Mouse (Mus musculus): ENCODE measurements around the gene Klf14. TPM values are rescaled to one million over a fixed set of nuclear protein-coding genes. Genes with fewer than 3 reads are reported as not detected.

Gene Klf14
- polyA plus RNA-seq, 1 experiment from 2014 or later, result 0.70 TPM

DNA sequence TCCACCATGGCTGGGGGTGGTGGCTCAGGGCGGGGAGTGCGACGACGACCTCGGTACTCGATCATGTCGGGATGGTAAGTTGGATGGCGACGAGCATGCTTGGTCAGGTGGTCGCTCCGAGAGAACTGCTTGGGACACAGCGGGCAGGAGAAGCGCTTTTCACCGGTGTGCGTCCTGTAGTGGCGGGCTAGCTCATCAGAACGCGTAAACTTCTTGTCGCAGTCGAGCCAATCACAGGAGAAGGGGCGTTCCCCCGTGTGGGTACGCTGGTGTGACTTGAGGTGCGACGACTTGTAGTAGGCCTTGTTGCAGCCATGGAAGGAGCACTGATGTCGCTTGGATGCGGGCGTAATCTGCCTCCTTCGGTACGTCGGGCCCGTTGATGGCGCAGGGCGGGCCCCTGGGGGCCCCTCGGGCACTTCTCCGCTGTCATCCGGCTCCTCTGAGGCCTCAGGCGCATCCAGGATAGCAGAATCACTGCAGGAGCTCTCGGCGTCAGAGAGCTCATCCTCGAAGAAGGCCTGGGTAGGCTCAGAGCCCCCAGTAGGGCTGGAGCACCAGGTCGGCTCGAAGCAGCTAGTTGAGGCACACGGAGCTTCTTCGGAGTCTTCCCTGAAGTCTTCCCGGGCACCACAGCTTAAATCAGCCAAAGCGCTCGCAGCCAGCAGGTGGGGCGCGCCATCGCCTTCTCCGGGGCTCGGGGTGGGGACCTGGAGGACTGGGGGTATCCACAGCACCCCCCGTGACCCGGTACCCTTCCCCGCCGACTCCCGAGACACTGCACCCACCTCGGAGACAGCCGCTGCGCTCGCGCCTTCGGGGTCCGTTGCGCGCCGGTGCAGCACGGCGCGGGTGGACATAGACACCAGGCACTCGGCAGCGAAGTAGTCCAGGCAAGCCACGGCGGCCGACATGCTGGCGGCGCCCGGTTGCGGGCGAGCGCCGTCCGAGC is 818 bp downstream of the Klf14 start:
- Histone ChIP-seq H3K27ac (ENCODE audit: low read depth, low read length) (no peak overlapping the region), H3K9me3 (ENCODE audit: control insufficient read depth, low read length) (peaks cover 23% of the 10 kb centered on the region), H3K9ac (ENCODE audit: low read length) (0 out of 2 replicates have a peak overlapping the region, but pooled peaks have one; percentile 44), H3K4me1 (ENCODE audit: control insufficient read depth, insufficient read depth, low read length) (no peaks in the 10 kb centered on the region), H3K4me3 (ENCODE audit: low read depth, low read length) (peak overlapping the region; percentile 54), H3K27me3 (ENCODE audit: control insufficient read depth, insufficient read depth, low read length) (peaks cover 55% of the 10 kb centered on the region), H3K36me3 (ENCODE audit: control insufficient read depth, insufficient read depth, low read length) (no peaks in the 10 kb centered on the region), H3K4me2 (peak overlapping the region; percentile 77)
- WGBS, result 2% methylated on average over 84 of the region's 84 CpGs
- DNase-seq (ENCODE audit: low spot score, missing footprints) (peak; percentile 93), ATAC-seq (ENCODE audit: low FRiP score) (0 out of 2 replicates have a peak, but pooled peaks have one; percentile 40)

DNA sequence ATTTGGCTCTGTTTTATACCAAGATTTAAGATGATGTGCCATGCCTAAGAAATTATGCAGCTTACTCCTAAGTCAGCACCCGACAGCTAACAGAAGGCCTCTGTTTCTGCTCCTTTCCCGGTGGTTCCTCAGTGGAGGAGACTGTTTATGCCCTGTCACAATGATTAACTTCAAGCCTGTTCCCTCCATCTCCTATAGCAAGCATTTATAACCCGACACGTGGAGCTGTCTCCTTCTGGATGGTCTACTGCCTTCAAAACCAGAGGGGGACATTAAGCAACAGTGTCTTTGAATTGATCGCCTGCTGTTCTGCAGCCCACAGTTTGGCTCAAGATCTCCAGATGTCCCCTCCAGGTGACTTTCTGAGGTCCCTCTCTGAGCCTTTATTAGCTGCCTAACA is 19.6 kb downstream of the Klf14 start:
- Histone ChIP-seq H3K36me3 (ENCODE audit: control insufficient read depth, insufficient read depth, low read length) (no peaks in the 10 kb centered on the region), H3K27me3 (ENCODE audit: control insufficient read depth, insufficient read depth, low read length) (no peaks in the 10 kb centered on the region), H3K4me1 (ENCODE audit: control insufficient read depth, insufficient read depth, low read length) (no peaks in the 10 kb centered on the region), H3K4me3 (ENCODE audit: low read depth, low read length) (no peak overlapping the region), H3K9me3 (ENCODE audit: control insufficient read depth, low read length) (no peaks in the 10 kb centered on the region), H3K9ac (ENCODE audit: low read length) (no peak overlapping the region), H3K27ac (ENCODE audit: low read depth, low read length) (no peak overlapping the region), H3K4me2 (no peak overlapping the region)
- DNase-seq (ENCODE audit: low spot score, missing footprints) (no peak), ATAC-seq (ENCODE audit: low FRiP score) (no peak)
- 67% methylated on average over 5 of the region's 5 CpGs for WGBS

DNA sequence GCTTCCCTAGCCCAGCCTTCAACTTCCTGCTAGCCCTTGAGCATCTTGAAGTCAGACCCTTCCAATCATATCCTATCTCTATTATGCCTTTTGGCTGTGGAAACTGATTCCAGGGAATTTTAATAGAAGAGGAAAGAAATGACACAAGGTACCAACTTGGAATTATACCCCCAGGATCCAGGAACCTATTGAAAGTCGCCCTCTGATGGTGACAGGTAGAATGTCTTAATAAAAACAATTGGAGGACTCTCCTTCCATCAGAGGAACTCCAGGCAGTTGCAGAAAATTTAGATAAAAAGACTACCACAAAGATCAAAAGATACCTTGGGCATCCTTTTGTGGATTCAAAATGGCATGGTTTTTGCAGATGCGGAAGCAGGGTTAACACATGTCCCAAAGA is 36.1 kb downstream of the Klf14 start:
- Histone ChIP-seq H3K9me3 (ENCODE audit: control insufficient read depth, low read length) (no peaks in the 10 kb centered on the region; the same call in 1 of the 2 replicates), H3K36me3 (ENCODE audit: control insufficient read depth, insufficient read depth, low read length) (no peaks in the 10 kb centered on the region), H3K4me1 (ENCODE audit: control insufficient read depth, insufficient read depth, low read length) (peaks cover 2% of the 10 kb centered on the region; the same call in 1 of the 2 replicates), H3K4me2 (no peak overlapping the region), H3K27me3 (ENCODE audit: control insufficient read depth, insufficient read depth, low read length) (no peaks in the 10 kb centered on the region), H3K27ac (ENCODE audit: low read depth, low read length) (no peak overlapping the region), H3K9ac (ENCODE audit: low read length) (no peak overlapping the region), H3K4me3 (ENCODE audit: low read depth, low read length) (no peak overlapping the region)
- WGBS, result 40% methylated on average over 2 of the region's 2 CpGs
- no peak for ATAC-seq (ENCODE audit: low FRiP score)
- peak; percentile 85 for DNase-seq (ENCODE audit: low spot score, missing footprints)

DNA sequence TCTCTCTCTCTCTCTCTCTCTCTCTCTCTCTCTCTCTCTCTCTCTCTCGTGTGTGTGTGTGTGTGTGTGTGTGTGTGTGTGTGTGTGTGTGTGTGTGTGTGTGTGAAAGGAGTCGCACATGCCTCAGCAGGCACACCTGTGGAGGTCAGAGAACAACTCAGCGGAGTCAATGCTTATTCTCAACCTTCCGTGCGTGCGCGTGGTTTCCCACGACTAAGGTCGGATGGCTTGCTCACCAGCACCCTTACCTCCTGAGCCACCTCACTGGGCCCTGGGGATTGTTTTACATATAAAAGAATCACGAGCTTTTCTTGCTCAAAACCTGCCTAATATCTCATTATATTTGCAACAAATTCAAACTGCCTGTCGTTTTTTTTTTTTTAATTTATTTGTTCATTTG is 37.1 kb downstream of the Klf14 start:
- no peak overlapping the region for H3K27ac ChIP-seq (ENCODE audit: low read depth, low read length)
- 76% methylated on average over 10 of the region's 11 CpGs for WGBS

DNA sequence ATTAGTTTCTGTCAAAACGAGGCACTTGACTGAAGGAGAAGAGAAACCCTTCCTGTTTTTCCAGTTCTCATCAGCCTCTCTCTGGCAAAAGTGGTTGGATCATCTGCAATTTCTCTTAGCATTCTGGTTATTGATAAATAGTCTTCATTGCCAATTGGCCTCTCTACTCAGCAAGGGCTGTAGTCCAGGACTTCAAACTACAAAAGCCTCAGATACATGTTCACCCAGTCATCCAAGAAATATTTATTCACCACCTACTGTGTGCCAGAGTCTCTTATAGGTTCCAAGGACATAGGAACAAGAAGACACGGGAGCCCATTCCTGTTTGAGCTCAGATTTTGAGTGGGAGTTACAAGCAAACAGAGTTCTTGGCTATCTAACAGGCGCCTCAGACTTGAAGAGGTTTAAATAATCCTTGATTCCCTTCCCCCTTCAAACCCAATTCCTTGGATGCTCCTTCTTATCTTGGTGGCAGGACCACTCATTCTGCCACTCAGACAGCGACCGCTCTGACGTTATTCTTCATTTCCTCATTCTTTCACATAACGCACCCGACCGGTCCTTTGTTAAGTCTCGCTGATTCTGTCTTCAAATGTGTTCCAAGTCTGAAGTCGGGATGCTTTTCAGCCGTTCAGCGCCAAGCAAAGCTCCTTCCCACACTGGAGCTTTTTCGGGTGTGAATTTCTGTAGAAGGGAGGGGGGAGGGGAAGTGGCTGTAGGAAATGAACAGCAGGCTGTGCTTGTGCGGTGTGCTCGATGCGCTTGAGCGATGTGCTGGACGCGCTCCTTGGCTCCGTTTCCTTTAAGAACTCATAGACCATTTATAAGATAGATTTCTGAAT is 37.8 kb downstream of the Klf14 start:
- Histone ChIP-seq H3K9ac (ENCODE audit: low read length) (peak overlapping the region; percentile 44), H3K4me2 (peak overlapping the region; percentile 37), H3K4me3 (ENCODE audit: low read depth, low read length) (0 out of 2 replicates have a peak overlapping the region, but pooled peaks have one; percentile 9), H3K36me3 (ENCODE audit: control insufficient read depth, insufficient read depth, low read length) (no peaks in the 10 kb centered on the region), H3K27ac (ENCODE audit: low read depth, low read length) (no peak overlapping the region), H3K27me3 (ENCODE audit: control insufficient read depth, insufficient read depth, low read length) (no peaks in the 10 kb centered on the region), H3K4me1 (ENCODE audit: control insufficient read depth, insufficient read depth, low read length) (peaks cover 2% of the 10 kb centered on the region; the same call in 1 of the 2 replicates), H3K9me3 (ENCODE audit: control insufficient read depth, low read length) (no peaks in the 10 kb centered on the region; the same call in 1 of the 2 replicates)
- WGBS, result 46% methylated on average over 21 of the region's 21 CpGs
- ATAC-seq (ENCODE audit: low FRiP score), result no peak
- peak; percentile 89 for DNase-seq (ENCODE audit: low spot score, missing footprints)

More for the DNA sequence above, 37.1 kb downstream of the Klf14 start:
- Histone ChIP-seq H3K27me3 (ENCODE audit: control insufficient read depth, insufficient read depth, low read length) (no peaks in the 10 kb centered on the region), H3K4me3 (ENCODE audit: low read depth, low read length) (no peak overlapping the region), H3K36me3 (ENCODE audit: control insufficient read depth, insufficient read depth, low read length) (no peaks in the 10 kb centered on the region), H3K4me2 (no peak overlapping the region), H3K4me1 (ENCODE audit: control insufficient read depth, insufficient read depth, low read length) (peaks cover 2% of the 10 kb centered on the region; the same call in 1 of the 2 replicates), H3K9me3 (ENCODE audit: control insufficient read depth, low read length) (no peaks in the 10 kb centered on the region; the same call in 1 of the 2 replicates), H3K9ac (ENCODE audit: low read length) (no peak overlapping the region)
- DNase-seq (ENCODE audit: low spot score, missing footprints) (peak; percentile 73), ATAC-seq (ENCODE audit: low FRiP score) (no peak)

DNA sequence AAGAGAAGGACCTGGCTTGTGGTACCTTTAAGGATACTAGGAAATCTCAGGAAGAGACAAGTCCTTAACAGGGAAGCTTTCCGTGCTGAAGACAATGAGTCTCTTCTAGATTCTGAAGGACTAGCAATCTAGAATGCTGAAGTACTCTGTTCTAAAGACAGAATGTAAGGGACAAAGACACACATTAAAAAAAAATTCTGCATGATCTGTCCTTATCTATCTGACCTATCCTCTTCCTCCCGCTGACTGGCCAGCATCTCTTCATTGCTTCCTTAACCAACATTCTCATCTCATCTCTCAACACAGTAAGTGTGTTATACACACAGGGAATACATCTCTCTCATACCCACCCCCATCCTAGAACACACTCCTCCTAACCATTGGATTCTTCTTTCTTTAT is 43.4 kb downstream of the Klf14 start, which contains the start of gene Tsga13:
Gene Tsga13 (minus strand): TSS at position 101 of the 400 bp plus-strand sequence.
- H3K9ac ChIP-seq (ENCODE audit: low read length), result no peak within 1 kb of the TSS
- H3K4me3 ChIP-seq (ENCODE audit: low read depth, low read length), result no peak within 1 kb of the TSS
- 96% methylated on average over 2 of the region's 2 CpGs for WGBS
- no peaks in the 10 kb centered on the region for H3K36me3 ChIP-seq (ENCODE audit: control insufficient read depth, insufficient read depth, low read length)
- no peak for ATAC-seq (ENCODE audit: low FRiP score)
- H3K27me3 ChIP-seq (ENCODE audit: control insufficient read depth, insufficient read depth, low read length), result no peaks in the 10 kb centered on the region
- DNase-seq (ENCODE audit: low spot score, missing footprints), result peak; percentile 41
- no peaks in the 10 kb centered on the region for H3K9me3 ChIP-seq (ENCODE audit: control insufficient read depth, low read length)
- no peak within 1 kb of the TSS for H3K4me2 ChIP-seq
- no peaks in the 10 kb centered on the region for H3K4me1 ChIP-seq (ENCODE audit: control insufficient read depth, insufficient read depth, low read length)
- no peak within 1 kb of the TSS for H3K27ac ChIP-seq (ENCODE audit: low read depth, low read length)

DNA sequence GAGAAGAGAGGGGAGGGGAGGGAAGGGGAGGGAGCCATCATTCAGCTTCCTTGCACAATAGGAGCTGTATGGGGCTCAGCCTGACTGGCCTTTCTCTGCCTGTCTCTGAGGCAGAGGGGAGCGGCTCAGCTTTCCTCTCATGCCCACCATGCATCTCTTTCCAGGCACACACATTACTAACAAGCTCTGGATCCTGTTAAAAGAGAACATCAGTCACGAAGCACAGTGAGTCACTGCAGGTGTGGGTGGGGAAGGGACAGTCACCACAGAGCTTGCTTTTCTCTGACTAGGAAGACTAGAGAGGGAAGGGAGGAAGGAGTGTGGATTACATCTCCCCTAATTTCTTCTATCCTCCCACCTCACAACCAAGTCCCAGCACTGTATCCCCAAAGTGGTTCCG is 50.9 kb downstream of the Klf14 start:
- WGBS, result 39% methylated on average over 3 of the region's 3 CpGs
- ATAC-seq (ENCODE audit: low FRiP score), result no peak
- Histone ChIP-seq H3K9me3 (ENCODE audit: control insufficient read depth, low read length) (no peaks in the 10 kb centered on the region), H3K36me3 (ENCODE audit: control insufficient read depth, insufficient read depth, low read length) (no peaks in the 10 kb centered on the region), H3K4me3 (ENCODE audit: low read depth, low read length) (no peak overlapping the region), H3K27ac (ENCODE audit: low read depth, low read length) (no peak overlapping the region), H3K9ac (ENCODE audit: low read length) (no peak overlapping the region), H3K4me1 (ENCODE audit: control insufficient read depth, insufficient read depth, low read length) (no peaks in the 10 kb centered on the region), H3K4me2 (no peak overlapping the region), H3K27me3 (ENCODE audit: control insufficient read depth, insufficient read depth, low read length) (no peaks in the 10 kb centered on the region)
- DNase-seq (ENCODE audit: low spot score, missing footprints), result peak; percentile 82

Measured in midbrain, embryonic 11.5 days (tissue).